Mouse (Mus musculus) kidney, adult 8-10 months (tissue): ENCODE data around the gene Wbp2nl.

Experiments used
- DNase-seq, 2 experiments: peaks; one replicate each; pipeline ENCODE4 v3.0.0; 2022

Wbp2nl gene

GRCm38 (mm10) chr15:82319613-82320012 lies 20.9 kb downstream of the Wbp2nl start:
- no peak for DNase-seq

GRCm38 (mm10) chr15:82322195-82322594 lies 23.4 kb downstream of the Wbp2nl start:
- DNase-seq: no peak

- no peak for DNase-seq
Measured at GRCm38 (mm10) chr15:82325382-82325781, 26.6 kb downstream of the Wbp2nl start.

- DNase-seq: no peak
Measured at GRCm38 (mm10) chr15:82335194-82335593, 36.4 kb downstream of the Wbp2nl start.

GRCm38 (mm10) chr15:82336629-82337028 lies 37.9 kb downstream of the Wbp2nl start:
- no peak for DNase-seq

- no peak for DNase-seq
Measured at GRCm38 (mm10) chr15:82337875-82338274, 39.1 kb downstream of the Wbp2nl start.

GRCm38 (mm10) chr15:82338593-82339112 lies 39.9 kb downstream of the Wbp2nl start, which contains the start of the genes Naga, Pheta2 and Smdt1:
Gene Naga, minus strand, starts transcription at chr15:82338925.
Gene Pheta2, plus strand, starts transcription at chr15:82338942.
Gene Smdt1, plus strand, starts transcription at chr15:82338959.
- DNase-seq: peak; percentile 96 to 97

- no peak for DNase-seq
Measured at GRCm38 (mm10) chr15:82339150-82339549, 40.4 kb downstream of the Wbp2nl start.

GRCm38 (mm10) chr15:82339634-82340254 lies 41.0 kb downstream of the Wbp2nl start:
- no peak for DNase-seq

- DNase-seq: no peak
Measured at GRCm38 (mm10) chr15:82340414-82341035, 41.8 kb downstream of the Wbp2nl start.

- no peak for DNase-seq
Measured at GRCm38 (mm10) chr15:82341036-82341501, 42.3 kb downstream of the Wbp2nl start.

- DNase-seq: no peak
Measured at GRCm38 (mm10) chr15:82341675-82342542, 43.2 kb downstream of the Wbp2nl start.

GRCm38 (mm10) chr15:82342543-82342935 lies 43.8 kb downstream of the Wbp2nl start:
- DNase-seq: no peak

- peak; percentile 73 to 81 for DNase-seq
Measured at GRCm38 (mm10) chr15:82343368-82344287, 44.9 kb downstream of the Wbp2nl start.

GRCm38 (mm10) chr15:82344971-82345370 lies 46.2 kb downstream of the Wbp2nl start:
- no peak for DNase-seq

- DNase-seq: peak; percentile 98
Measured at GRCm38 (mm10) chr15:82345820-82346470, 47.2 kb downstream of the Wbp2nl start.

- DNase-seq: no peak
Measured at GRCm38 (mm10) chr15:82346580-82347302, 48.0 kb downstream of the Wbp2nl start.

- no peak for DNase-seq
Measured at GRCm38 (mm10) chr15:82347303-82347676, 48.5 kb downstream of the Wbp2nl start.

GRCm38 (mm10) chr15:82347852-82348251 lies 49.1 kb downstream of the Wbp2nl start:
- no peak for DNase-seq

- DNase-seq: no peak
Measured at GRCm38 (mm10) chr15:82348258-82348998, 49.7 kb downstream of the Wbp2nl start.
